In the genomic region with DNA sequence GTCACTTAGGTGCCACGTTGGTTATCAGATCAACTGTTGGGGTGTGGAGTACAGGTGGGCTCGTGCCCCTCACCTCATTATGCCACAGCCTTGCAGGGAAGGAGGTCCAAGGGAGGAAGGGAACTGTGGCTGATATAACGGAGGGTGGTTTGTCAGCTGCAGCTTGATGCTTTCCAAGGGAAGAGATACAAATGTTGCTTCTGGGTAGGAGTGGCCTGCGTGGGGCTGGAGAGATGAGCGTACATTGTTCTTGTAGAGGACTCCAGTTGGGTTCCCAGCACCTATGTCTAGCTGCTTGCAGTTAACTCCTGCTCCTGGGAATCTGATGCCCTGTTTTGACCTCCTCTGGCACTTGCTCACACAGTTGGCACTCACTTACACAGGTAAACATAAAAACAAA, we compare ENCODE assay signal across 36 mouse cellular contexts. TPM values are rescaled to one million over a fixed set of nuclear protein-coding genes. Genes with fewer than 3 reads are reported as not detected.
"Had no signal": no experiment of that assay in that cellular context is flagged by ENCODE, and none has a peak within 500 bp of the region (broad histone marks: within the 10 kb centered on the region; RNA-seq: fewer than 3 reads in every experiment).

No protein-coding gene starts in this region.

- H3K27ac ChIP-seq: embryonic facial prominence, embryonic 10.5 days; embryonic facial prominence, embryonic 12.5 days; embryonic facial prominence, embryonic 13.5 days; embryonic facial prominence, embryonic 15.5 days; forebrain, embryonic 10.5 days; forebrain, embryonic 12.5 days; forebrain, embryonic 13.5 days; forebrain, embryonic 15.5 days; gastrocnemius, adult 2 months; heart, adult 2 months had no signal

- ATAC-seq: forebrain, embryonic 13.5 days; forebrain, embryonic 14.5 days; forebrain, embryonic 15.5 days; forebrain, embryonic 16.5 days; forebrain, postnatal 0 days had no signal

- H3K4me1 ChIP-seq: embryonic facial prominence, embryonic 12.5 days; embryonic facial prominence, embryonic 13.5 days; forebrain, embryonic 12.5 days had no signal

- H3K9me3 ChIP-seq: embryonic facial prominence, embryonic 10.5 days; embryonic facial prominence, embryonic 12.5 days; embryonic facial prominence, embryonic 13.5 days; embryonic facial prominence, embryonic 15.5 days; forebrain, embryonic 10.5 days; forebrain, embryonic 12.5 days; forebrain, embryonic 13.5 days; forebrain, embryonic 15.5 days had no signal

- H3K36me3 ChIP-seq: embryonic facial prominence, embryonic 10.5 days; embryonic facial prominence, embryonic 12.5 days; embryonic facial prominence, embryonic 13.5 days; embryonic facial prominence, embryonic 15.5 days; forebrain, embryonic 10.5 days; forebrain, embryonic 12.5 days; forebrain, embryonic 15.5 days had no signal

- H3K27me3 ChIP-seq: embryonic facial prominence, embryonic 12.5 days; embryonic facial prominence, embryonic 13.5 days; embryonic facial prominence, embryonic 15.5 days; forebrain, embryonic 13.5 days; forebrain, embryonic 15.5 days had no signal

- H3K4me3 ChIP-seq: embryonic facial prominence, embryonic 10.5 days; embryonic facial prominence, embryonic 12.5 days; embryonic facial prominence, embryonic 13.5 days; embryonic facial prominence, embryonic 15.5 days; erythroblast, embryonic 14.5 days; forebrain, embryonic 10.5 days; forebrain, embryonic 12.5 days; forebrain, embryonic 13.5 days; forebrain, embryonic 15.5 days; gastrocnemius, adult 2 months; heart, adult 2 months had no signal

- DNase-seq: cerebellum, adult 18-20 months; cerebellum, adult 2 months; cerebellum, adult 8-10 months; cerebellum, adult 9-10 months; cerebellum, postnatal 10 days; cerebellum, postnatal 14 days; cerebellum, postnatal 36 days; embryo, embryonic 11 days; forebrain, postnatal 0 days; gastrocnemius, adult 2 months; gastrocnemius, postnatal 10 days; gastrocnemius, postnatal 14 days; gastrocnemius, postnatal 25 days; gastrocnemius, postnatal 36 days; heart, adult 18-20 months; heart, adult 2 months had no signal

- H3K9ac ChIP-seq: embryonic facial prominence, embryonic 12.5 days; embryonic facial prominence, embryonic 13.5 days; embryonic facial prominence, embryonic 15.5 days; forebrain, embryonic 12.5 days; forebrain, embryonic 13.5 days; forebrain, embryonic 15.5 days; forebrain, postnatal 0 days had no signal

- H3K4me2 ChIP-seq: embryonic facial prominence, embryonic 12.5 days; embryonic facial prominence, embryonic 13.5 days; embryonic facial prominence, embryonic 15.5 days; forebrain, embryonic 12.5 days; forebrain, embryonic 13.5 days; forebrain, embryonic 15.5 days had no signal

RNA-seq across cellular contexts. Expression of gene Acp7, which starts 28.0 kb away (rescaled TPM):
- total RNA-seq: common myeloid progenitor, adult 5-6 weeks; gastrocnemius, adult 18-20 months; gastrocnemius, adult 2 months; gastrocnemius, adult 8-10 months; gastrocnemius, postnatal 10 days; gastrocnemius, postnatal 14 days; gastrocnemius, postnatal 25 days; gastrocnemius, postnatal 36 days; gastrocnemius, postnatal 4 days; granulocyte monocyte progenitor cell, adult 5-6 weeks; heart, adult 18-20 months; heart, adult 2 months; heart, adult 8-10 months had no signal
- polyA plus RNA-seq: embryonic facial prominence, embryonic 10.5 days; embryonic facial prominence, embryonic 11.5 days; embryonic facial prominence, embryonic 13.5 days; erythroblast, embryonic 14.5 days; forebrain, embryonic 10.5 days; forebrain, embryonic 11.5 days; forebrain, embryonic 12.5 days; forebrain, embryonic 13.5 days; forebrain, embryonic 14.5 days; forebrain, embryonic 15.5 days; forebrain, embryonic 16.5 days; gonadal fat pad, adult 2 months had no signal

RNA-seq across cellular contexts. Expression of gene Nccrp1, which starts 56.1 kb away (rescaled TPM):
- total RNA-seq: gastrocnemius, adult 18-20 months; gastrocnemius, adult 2 months; gastrocnemius, adult 8-10 months; gastrocnemius, postnatal 10 days; gastrocnemius, postnatal 14 days; gastrocnemius, postnatal 25 days; gastrocnemius, postnatal 36 days; gastrocnemius, postnatal 4 days; granulocyte monocyte progenitor cell, adult 5-6 weeks; heart, adult 18-20 months; heart, adult 2 months; heart, adult 8-10 months had no signal
- polyA plus RNA-seq: embryonic facial prominence, embryonic 10.5 days; embryonic facial prominence, embryonic 11.5 days; embryonic facial prominence, embryonic 12.5 days; forebrain, embryonic 10.5 days; forebrain, embryonic 11.5 days; forebrain, embryonic 12.5 days; forebrain, embryonic 13.5 days; forebrain, embryonic 14.5 days; forebrain, embryonic 15.5 days; forebrain, embryonic 16.5 days; forebrain, postnatal 0 days; heart, adult 2 months had no signal
